Mouse (Mus musculus) intestine, embryonic 16.5 days (tissue): ENCODE data around the gene Polm. TPM values are rescaled to one million over a fixed set of nuclear protein-coding genes. Genes with fewer than 3 reads are reported as not detected.
A peak's percentile ranks its signal among the peaks of the same experiment; 100 is the strongest.

Experiments
- ATAC-seq: fragments of 200-750 bp; cut with Nextera tagmentation; 2 replicates; pipeline ENCODE4 v1.8.0; 2017; ENCODE audit warnings: moderate TSS enrichment, moderate library complexity
- H3K27ac ChIP-seq: fragments of 300-500 bp; sonication (generic); 2 replicates; pipeline ENCODE4 v1.5.1; 2014; ENCODE audit warnings: mild to moderate bottlenecking, low read length
- H3K27me3 ChIP-seq: fragments of 300-500 bp; sonication (generic); replicated peaks from 2 replicates; pipeline ENCODE4 v1.6.1; 2014; ENCODE audit warnings: low read length, control low read depth, mixed read lengths; ENCODE audit not compliant: control insufficient read depth, insufficient read depth
- H3K36me3 ChIP-seq: fragments of 300-500 bp; sonication (generic); 2 replicates; pipeline ENCODE4 v1.6.1; 2014; ENCODE audit warnings: low read length, control low read depth; ENCODE audit not compliant: control insufficient read depth, insufficient read depth
- H3K4me1 ChIP-seq: fragments of 300-500 bp; sonication (generic); 2 replicates; pipeline ENCODE4 v1.6.1; 2014; ENCODE audit warnings: low read length, control low read depth, mixed read lengths; ENCODE audit not compliant: control insufficient read depth, insufficient read depth
- H3K4me2 ChIP-seq: fragments of 300-500 bp; sonication (generic); 2 replicates; pipeline ENCODE4 v1.6.1; 2014; ENCODE audit warnings: low read depth, low read length, control low read depth
- H3K4me3 ChIP-seq: fragments of 300-500 bp; sonication (generic); 2 replicates; pipeline ENCODE4 v1.5.1; 2014; ENCODE audit warnings: mild to moderate bottlenecking, low read length
- H3K9ac ChIP-seq: fragments of 300-500 bp; sonication (generic); 2 replicates; pipeline ENCODE4 v1.6.1; 2014; ENCODE audit warnings: low read depth, low read length
- H3K9me3 ChIP-seq: fragments of 300-500 bp; sonication (generic); 2 replicates; pipeline ENCODE4 v1.6.1; 2016; ENCODE audit warnings: low read length, control low read depth; ENCODE audit not compliant: control insufficient read depth
- WGBS: fragments of 180-500 bp; shearing (Covaris S2); extraction: QIAGEN DNeasy Blood & Tissue Kit; methylation state at CpG from one replicate; pipeline ENCODE4 v1.1.7; 2014; 5-methylcytosine and 5-hydroxymethylcytosine counted together
- polyA plus RNA-seq: library from polyadenylated mRNA; unstranded; fragments of >200 nt; fragmentation: Nextera tagmentation; extraction: Ambion mirVana; gene quantifications from 2 replicates; pipeline ENCODE4 v1.2.1, GENCODE M21; 2015

Polm gene
- polyA plus RNA-seq, 1 experiment from 2014 or later: 12.5 TPM

DNA sequence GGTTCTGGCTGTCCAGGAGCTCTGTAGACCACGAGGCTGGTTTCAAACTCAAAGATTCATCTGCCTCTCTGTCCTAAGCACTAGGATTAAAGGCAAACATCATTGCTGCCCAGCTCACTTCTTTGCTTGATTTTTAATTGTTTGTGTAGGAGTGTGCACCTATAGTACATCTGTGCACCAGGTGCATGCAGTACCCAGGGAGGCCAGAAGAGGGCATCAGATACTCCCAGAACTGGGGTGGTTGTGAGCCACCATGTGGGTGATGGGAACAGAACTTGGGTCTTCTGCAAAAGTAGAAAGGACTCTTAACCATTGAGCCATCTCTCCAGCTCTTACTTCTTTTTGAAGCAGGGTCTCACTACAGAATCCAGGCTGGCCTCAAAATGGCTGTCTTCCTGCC, 20.9 kb upstream of the Polm start:
- no peak overlapping the region for H3K27ac ChIP-seq
- no peak overlapping the region for H3K4me2 ChIP-seq
- H3K9ac ChIP-seq: no peak overlapping the region
- ATAC-seq: no peak
- H3K4me3 ChIP-seq: no peak overlapping the region
- no peaks in the 10 kb centered on the region for H3K36me3 ChIP-seq
- peaks cover 5% of the 10 kb centered on the region; the same call in 1 of the 2 replicates for H3K27me3 ChIP-seq
- WGBS: 74% methylated on average over 1 of the region's 1 CpGs
- H3K4me1 ChIP-seq: peaks cover 13% of the 10 kb centered on the region
- no peaks in the 10 kb centered on the region for H3K9me3 ChIP-seq

DNA sequence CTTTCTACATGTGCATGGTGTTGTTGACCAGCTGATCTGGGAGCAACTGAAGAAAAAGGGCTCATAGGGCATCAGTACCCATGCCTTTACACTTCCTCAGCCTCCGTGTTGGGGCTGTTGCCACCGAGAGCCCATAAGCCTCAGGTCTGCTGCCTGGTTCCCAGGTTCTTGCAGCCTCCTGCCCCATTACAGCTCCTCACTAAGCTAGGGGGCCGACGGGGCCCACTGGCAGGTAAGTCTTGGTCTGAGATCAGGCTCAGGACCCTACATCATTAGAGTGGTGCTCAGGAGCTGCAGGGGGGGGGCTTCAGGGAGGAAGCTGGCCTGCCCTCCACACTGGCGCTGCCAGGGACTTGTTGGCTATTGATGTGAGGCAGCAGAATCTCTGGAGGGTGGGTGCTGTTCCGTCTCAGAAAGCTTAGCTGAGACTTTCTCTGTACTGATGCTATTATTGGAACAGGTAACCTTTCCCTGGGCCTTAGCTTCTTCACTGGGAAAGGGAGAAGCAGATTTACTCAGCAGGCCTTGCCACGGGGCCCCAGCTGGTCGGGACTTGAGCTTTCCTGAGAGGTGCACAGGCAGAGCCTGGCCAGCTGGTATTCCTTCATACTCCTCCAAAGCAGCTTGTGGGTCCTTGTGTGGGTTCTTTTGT, 18.8 kb upstream of the Polm start:
- H3K36me3 ChIP-seq: no peaks in the 10 kb centered on the region
- no peak overlapping the region for H3K4me2 ChIP-seq
- WGBS: 81% methylated on average over 8 of the region's 8 CpGs
- no peak overlapping the region for H3K4me3 ChIP-seq
- ATAC-seq: no peak
- no peak overlapping the region for H3K27ac ChIP-seq
- no peaks in the 10 kb centered on the region for H3K9me3 ChIP-seq
- H3K4me1 ChIP-seq: peaks cover 5% of the 10 kb centered on the region
- H3K9ac ChIP-seq: no peak overlapping the region
- no peaks in the 10 kb centered on the region for H3K27me3 ChIP-seq

DNA sequence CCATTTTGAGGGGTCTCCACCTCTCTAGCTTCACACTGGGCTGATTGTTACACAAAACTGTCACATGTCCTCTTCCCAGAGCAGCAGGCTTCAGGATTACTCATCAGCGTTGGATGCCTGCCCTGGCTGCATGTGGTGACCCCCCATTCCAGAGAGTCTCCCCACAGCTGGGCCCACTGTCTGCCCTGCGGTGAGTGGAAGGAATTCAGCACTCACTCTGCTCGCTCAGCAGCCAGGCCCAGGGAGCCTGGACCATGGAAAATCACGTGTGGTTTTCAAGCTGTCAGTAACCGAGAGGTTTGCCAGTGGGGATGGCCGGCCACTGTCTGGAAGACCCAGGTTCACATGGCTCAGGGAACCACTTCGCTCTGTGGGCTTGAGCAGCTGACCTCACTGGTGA, 18.1 kb upstream of the Polm start:
- ATAC-seq: peak; percentile 46; the same call in 1 of the 2 replicates
- 48% methylated on average over 7 of the region's 7 CpGs for WGBS
- Histone ChIP-seq H3K27me3 (no peaks in the 10 kb centered on the region), H3K9me3 (no peaks in the 10 kb centered on the region), H3K4me2 (no peak overlapping the region), H3K27ac (no peak overlapping the region; the same call in 1 of the 2 replicates), H3K4me1 (no peaks in the 10 kb centered on the region), H3K9ac (no peak overlapping the region), H3K4me3 (no peak overlapping the region), H3K36me3 (no peaks in the 10 kb centered on the region)

DNA sequence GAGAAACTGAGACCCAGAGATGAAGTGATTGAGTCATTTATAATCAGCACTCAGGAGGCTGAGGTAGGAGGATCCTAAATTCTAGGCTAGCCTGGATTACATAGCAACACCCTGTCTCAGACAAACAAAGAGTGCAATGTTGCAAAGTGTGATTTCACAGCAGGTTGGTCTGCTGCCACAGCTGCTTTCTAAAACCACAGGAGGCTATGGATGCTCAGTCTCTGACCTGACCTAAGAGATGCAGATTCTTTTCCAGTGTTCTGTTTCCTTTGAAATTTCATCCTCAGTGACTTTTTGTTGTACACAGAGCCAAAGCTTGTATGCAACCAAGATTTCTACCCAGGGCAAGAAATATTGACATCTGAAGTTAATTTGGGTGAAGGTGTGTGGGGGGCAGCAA, 17.7 kb upstream of the Polm start:
- H3K27me3 ChIP-seq: no peaks in the 10 kb centered on the region
- no peaks in the 10 kb centered on the region for H3K9me3 ChIP-seq
- no peak overlapping the region for H3K9ac ChIP-seq
- no peak overlapping the region for H3K27ac ChIP-seq
- no peak overlapping the region for H3K4me3 ChIP-seq
- ATAC-seq: no peak
- no peaks in the 10 kb centered on the region for H3K36me3 ChIP-seq
- H3K4me1 ChIP-seq: no peaks in the 10 kb centered on the region
- H3K4me2 ChIP-seq: no peak overlapping the region

DNA sequence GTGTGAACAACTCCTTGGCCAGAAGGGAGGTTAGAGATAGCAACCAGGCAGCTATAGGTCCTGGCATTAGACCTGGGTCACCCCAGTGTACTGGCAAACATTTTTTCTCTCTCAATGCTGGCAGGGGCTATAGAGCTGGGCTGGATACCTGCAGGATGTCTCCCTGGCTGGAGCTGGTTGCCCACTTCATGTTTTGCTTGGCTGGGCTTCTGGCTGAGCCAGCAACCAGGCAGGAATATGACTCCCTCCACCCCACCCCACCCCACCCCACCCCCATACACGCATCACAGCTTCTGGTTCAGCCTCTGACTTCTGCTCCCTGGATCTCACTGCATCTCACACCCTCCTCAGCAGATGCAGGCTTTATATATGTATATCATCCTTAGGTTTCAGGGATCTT, 14.5 kb upstream of the Polm start:
- no peak for ATAC-seq
- no peak overlapping the region for H3K27ac ChIP-seq
- 47% methylated on average over 1 of the region's 1 CpGs for WGBS

DNA sequence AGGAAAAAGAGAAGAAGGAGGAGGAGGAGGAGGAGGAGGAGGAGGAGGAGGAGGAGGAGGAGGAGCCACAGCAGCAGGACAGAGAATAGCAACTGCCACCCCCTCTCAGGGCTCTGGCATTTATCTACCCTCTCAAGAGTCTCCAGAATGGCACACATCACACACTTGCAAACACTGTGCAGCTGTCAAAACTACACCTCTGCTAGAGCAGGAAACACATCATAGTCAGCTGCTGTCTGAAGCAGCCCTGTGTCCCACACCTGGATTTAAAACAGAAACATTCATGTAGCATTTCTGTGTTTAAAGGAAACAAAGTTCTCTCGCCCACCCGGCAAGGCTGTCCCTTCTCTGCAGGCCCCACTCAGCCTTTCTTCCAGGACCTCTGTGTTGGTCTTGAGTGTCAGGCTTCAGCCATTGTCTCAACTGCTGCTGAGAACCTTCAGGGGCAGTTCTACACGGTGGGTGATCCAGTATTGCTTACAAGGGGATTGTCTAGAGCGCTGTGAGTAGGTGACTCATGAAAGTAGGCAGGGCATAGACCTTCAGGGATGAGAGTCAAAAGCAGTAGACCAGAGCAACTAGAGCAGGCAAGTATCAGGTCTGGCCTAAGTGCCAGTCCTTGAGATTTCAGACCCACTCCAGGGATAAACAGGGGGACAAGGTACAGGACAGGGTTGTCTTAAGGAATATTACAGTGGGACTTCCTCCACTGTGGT, 13.4 kb upstream of the Polm start:
- no peak overlapping the region for H3K27ac ChIP-seq
- no peak for ATAC-seq
- WGBS: 51% methylated on average over 4 of the region's 4 CpGs

More for the DNA sequence above, 14.5 kb upstream of the Polm start:
- H3K9me3 ChIP-seq: no peaks in the 10 kb centered on the region
- no peak overlapping the region for H3K4me2 ChIP-seq
- no peaks in the 10 kb centered on the region for H3K27me3 ChIP-seq
- H3K4me3 ChIP-seq: no peak overlapping the region
- H3K9ac ChIP-seq: no peak overlapping the region
- no peaks in the 10 kb centered on the region for H3K4me1 ChIP-seq
- H3K36me3 ChIP-seq: no peaks in the 10 kb centered on the region

DNA sequence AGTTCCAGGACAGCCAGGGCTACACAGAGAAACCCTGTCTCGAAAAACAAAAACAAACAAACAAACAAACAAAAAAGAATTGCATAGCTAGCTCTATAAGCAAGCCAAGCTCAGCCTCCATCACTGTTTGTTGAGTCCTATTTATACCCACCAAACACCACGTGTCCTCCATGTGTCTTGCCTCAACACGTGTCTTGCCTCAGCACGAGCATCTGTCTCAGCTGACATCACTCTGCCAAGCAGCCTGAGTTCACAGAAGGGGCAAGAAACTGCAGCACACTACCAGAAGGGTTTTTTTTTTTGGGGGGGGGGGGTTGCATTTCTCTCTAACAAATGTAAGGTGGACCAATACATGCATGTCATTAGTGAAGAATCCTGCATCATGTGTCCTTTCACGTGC, 12.6 kb upstream of the Polm start:
- WGBS: 51% methylated on average over 5 of the region's 5 CpGs

More for the DNA sequence above, 13.4 kb upstream of the Polm start:
- Histone ChIP-seq H3K9ac (no peak overlapping the region), H3K27me3 (no peaks in the 10 kb centered on the region), H3K4me2 (no peak overlapping the region), H3K4me1 (no peaks in the 10 kb centered on the region), H3K9me3 (no peaks in the 10 kb centered on the region), H3K36me3 (no peaks in the 10 kb centered on the region), H3K4me3 (no peak overlapping the region)

DNA sequence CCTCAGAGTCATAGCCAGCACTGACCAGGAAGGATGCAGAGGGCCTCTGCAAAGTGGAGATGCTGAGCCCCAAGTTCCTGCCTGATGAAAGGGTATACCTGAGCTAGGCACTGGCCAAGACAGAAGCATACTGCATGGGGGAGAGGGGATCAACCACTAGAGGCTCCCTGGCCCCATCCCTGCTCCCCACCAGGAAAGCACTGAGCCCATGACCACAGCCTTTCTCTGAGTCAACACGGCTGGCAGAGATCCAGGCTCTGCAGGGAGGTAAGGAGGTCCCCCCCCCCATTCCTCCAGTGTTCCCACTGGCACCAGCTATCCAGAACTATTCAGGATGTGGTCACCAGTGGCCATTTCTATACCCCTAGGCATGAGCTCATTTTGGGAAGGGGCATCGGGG, 11.5 kb upstream of the Polm start:
- Histone ChIP-seq H3K27ac (no peak overlapping the region), H3K9ac (no peak overlapping the region), H3K27me3 (no peaks in the 10 kb centered on the region), H3K9me3 (no peaks in the 10 kb centered on the region), H3K4me1 (no peaks in the 10 kb centered on the region), H3K4me3 (no peak overlapping the region), H3K36me3 (no peaks in the 10 kb centered on the region), H3K4me2 (no peak overlapping the region)
- WGBS: 73% methylated on average over 2 of the region's 2 CpGs
- ATAC-seq: no peak

More for the DNA sequence above, 12.6 kb upstream of the Polm start:
- no peaks in the 10 kb centered on the region for H3K36me3 ChIP-seq
- no peak overlapping the region for H3K4me2 ChIP-seq
- no peak overlapping the region for H3K9ac ChIP-seq
- no peak for ATAC-seq
- H3K27ac ChIP-seq: no peak overlapping the region
- H3K4me3 ChIP-seq: no peak overlapping the region
- H3K27me3 ChIP-seq: no peaks in the 10 kb centered on the region
- H3K4me1 ChIP-seq: no peaks in the 10 kb centered on the region
- H3K9me3 ChIP-seq: no peaks in the 10 kb centered on the region

DNA sequence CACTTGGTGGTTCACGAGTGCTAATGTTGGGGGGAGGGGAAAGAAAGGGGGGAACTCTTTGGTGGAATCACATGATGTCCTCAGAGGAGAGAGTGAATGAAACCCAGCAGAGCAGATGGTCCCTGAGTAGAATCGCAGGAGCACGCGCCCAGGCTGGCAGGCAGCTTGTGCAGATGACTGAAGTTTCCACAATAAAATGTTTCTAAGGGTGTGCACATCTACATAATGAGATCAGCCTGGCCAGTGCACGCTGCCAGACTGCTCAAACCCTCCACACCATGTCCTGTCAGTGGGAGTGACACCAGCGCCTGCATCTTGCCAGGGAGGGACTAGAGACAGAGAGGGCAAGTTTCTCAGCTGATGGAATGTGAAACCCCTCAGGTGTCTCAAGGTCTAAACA, 10.9 kb upstream of the Polm start:
- no peaks in the 10 kb centered on the region for H3K9me3 ChIP-seq
- H3K27ac ChIP-seq: no peak overlapping the region
- H3K9ac ChIP-seq: no peak overlapping the region
- H3K4me1 ChIP-seq: no peaks in the 10 kb centered on the region
- H3K4me2 ChIP-seq: no peak overlapping the region
- no peaks in the 10 kb centered on the region for H3K36me3 ChIP-seq
- no peak overlapping the region for H3K4me3 ChIP-seq
- no peaks in the 10 kb centered on the region for H3K27me3 ChIP-seq
- no peak for ATAC-seq
- WGBS: 61% methylated on average over 6 of the region's 6 CpGs
